Mouse (Mus musculus) lung, postnatal 4 days (tissue): ENCODE data around the gene Ric1.
"Not testable (repeated sequence)": the region's sequence is repeated elsewhere in the genome, so short reads cannot be mapped to it uniquely, and the experiment has no call there.

Experiments
- DNase-seq, 2 experiments: peaks; one replicate each; pipeline ENCODE4 v3.0.0; 2021

Gene Ric1

DNA sequence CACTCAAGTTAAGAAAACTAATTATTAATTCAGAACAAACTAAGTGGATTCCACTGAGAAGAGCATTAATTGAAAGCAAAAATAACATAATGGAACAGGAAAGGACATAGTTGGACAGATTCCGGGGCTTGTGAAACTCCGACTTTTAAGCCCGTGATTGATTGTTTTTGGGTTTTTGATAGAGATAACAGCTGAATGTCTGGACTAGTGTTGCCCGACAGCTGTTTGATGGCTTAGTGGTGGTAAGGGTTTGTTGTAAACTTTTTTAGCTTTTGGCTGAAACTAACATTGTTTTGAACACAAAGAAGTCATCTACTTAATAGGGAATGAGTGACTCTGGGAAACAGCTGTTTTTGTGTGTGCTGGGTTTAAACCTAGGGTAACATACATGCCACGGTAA, 11.9 kb downstream of the Ric1 start:
- no peak for DNase-seq

DNA sequence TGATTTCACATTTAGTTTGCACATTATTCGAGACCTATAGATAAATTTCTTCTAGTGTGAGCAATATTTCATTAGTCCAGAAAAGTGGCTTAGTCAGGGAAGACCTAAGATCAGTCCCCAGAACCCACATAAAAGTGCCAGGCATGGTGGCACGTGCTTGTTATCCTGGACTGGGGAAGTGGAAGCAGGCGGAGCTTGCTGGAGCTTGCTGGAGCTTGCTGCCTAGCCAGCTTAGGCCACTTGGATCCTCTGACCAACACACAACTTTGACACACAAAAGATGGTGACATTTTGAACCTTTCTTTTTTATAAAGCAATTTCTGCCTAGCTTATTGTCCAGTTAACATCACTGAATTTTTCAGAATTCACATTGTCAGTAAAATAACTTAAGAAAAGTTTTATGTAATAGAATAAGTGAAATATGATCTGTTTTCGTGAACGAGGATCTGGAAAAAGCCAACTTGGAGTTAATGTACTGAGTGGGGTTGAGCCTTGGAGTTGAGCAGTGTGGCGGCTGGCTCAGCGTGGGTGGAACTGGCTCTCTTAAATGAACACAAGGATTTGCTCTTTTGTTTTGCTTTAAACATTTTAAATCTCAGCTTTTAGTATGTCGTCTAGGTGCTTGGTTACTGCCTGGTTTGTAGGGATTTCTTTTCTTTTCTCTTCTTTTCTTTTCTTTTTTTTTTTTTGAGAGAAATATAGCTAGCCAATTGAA, 20.3 kb downstream of the Ric1 start:
- no peak for DNase-seq

DNA sequence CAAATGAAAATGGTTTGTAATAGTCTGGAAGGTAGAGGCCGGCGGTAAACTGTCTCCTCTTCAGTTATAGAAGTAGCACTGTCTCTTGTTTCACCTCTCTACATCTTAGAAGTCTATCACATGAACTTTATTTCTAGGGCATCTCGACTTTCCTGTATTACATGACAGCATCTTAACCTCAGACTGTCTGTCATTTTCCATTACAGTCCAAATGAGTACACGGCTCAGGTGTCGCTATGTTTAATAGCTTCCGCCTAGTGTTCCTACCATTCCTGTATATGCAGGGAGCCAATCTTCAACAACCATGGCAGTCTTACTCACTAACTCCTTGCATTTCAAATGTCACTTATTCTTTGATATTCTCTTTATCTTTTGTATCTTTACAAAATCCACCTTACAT, 21.9 kb downstream of the Ric1 start:
- DNase-seq, result no peak

DNA sequence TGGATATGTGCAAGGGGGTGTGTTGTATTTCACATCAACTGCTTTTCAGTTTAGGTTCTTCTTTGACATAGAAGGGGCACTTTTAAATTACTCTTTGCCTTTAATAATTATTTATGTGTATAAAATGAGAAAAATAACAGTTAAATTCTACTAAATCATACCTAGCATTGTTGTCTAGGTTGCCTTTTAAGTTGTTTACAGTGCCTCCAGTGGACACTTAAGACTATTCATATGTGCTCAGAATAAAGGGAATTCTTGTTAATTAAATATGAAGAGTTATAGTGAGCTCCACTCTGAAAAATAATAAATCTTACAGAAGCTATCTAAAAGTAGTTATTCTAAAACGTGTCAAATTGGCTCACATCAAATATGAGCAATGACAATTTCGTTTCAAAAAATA, 28.5 kb downstream of the Ric1 start:
- no peak for DNase-seq

DNA sequence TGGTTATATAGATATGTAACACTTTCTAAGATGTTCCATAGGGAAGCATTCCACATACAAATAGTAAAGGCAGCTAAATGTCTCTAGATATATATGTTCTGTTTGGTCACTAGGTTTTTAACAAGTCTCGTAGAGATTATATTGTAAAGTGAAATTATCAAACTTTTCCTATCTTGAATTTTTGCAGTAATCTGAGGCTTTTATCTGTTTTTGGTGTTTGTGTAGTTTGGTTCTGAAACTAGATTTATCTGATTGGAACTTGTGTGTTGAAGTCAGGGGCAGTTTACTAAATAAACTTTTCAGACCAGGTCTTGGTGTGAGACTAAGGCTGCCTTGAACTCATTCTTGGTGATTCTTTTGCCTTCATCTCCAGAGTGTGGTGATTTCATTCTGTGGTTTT, 29.0 kb downstream of the Ric1 start:
- DNase-seq, result no peak

DNA sequence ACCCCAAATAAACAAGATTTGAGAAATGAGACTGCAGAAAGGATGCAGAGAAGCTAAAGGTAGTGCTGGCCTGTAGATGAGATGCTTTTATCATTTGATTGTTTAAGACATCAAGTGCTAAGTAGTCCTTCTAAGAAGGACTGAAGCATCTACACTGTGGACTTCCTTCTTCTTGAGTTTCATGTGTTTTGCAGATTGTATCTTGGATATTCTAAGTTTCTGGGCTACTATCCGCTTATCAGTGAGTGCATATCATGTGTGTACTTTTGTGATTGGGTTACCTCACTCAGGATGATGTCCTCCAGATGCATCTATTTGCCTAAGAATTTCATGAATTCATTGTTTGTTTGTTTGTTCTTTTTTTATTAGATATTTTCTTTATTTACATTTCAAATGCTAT, 29.9 kb downstream of the Ric1 start:
- DNase-seq, result not testable (repeated sequence)

DNA sequence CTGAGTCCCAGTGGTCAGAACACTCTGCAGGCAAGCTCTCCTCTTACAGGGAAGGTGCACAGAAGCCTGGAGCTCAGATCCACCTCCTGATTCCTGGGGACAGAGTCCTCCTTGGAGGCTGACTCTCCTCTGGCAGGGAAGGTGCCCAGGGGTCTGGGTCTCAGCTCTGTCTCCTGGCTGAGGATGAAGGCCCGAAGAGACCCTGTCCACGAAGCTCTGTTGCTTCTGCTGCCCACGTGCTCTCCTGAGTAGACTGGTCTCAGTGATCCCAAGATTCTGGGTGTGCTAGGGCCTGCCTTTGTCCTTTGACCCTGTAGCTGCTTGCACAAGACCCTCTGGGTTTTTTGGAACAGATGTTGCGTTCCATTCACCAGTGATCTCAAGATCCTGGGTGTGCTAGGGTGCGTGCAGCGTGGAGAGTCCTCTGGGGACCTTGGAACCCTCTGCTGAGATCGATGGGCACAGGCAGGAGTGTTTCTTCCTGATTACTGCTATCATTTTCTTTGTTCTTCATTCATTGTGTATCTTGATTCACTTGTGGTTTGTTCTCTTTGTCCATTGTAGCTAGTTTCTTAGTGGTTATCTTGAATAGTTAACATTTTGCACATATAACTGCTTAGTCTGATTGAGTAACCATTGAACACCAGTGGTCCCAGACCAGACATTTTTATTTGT, 35.2 kb downstream of the Ric1 start:
- not testable (repeated sequence) for DNase-seq

DNA sequence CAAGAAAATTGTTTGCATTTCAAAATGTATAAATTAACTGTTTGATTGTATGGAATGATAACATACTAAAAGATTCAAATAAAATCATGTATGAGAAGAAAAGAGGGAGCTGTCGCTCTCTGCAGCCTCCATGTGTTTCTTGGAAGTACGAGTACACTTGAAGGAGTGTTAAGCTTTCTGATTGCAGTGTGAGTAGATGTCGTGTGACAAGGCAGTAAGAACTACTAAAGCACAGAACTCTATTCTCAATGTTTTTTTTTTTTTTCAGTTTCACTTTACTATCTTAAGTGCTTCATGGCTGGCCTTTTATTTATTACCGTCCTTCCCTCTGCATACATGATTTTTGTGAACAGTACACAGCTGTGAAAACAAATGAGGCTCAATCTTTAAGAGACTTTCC, 40.1 kb downstream of the Ric1 start:
- DNase-seq, result no peak

DNA sequence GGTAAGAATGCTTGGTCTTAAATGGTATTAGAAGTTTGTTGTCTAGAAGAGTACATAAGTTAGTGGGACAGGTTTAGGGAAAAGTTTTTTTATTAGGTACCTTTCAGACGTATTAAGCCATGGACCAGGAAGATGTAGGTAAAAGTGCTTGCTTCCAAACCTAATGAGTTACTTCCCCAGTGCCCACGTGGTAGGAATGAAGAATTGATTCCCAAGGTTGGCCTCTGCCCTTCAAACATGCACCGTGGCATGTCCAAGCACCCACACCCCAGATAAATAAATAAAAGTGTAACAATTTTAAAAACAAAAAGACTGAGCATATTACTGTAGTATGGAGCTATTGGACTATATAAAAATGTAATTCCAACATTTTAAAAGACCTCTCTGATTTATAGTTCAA, 40.5 kb downstream of the Ric1 start:
- DNase-seq, result no peak

DNA sequence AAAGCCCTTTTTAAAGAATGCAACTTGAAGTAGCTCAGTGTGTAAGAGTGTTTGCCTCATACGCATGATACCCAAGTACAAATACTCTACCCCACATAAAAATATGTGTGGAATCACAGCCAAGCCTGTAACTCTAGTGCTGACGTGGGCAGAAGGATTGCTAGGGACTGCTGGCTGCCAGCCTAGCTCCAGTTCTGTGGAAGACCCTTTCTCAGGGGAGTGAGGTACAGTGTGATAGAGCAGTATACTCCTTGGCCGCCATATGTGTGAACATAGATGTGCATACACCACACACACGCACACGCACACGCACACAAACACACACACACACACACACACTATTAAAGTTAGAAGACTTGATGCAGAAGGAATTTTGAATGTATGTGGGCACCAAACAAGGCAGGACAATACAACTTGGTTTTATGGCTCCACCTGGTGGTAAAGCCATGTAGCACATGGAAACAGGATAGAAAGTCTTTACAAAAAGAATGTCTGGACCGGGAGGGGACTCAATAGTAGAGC, 41.2 kb downstream of the Ric1 start:
- DNase-seq, result peak; percentile 74 to 76

DNA sequence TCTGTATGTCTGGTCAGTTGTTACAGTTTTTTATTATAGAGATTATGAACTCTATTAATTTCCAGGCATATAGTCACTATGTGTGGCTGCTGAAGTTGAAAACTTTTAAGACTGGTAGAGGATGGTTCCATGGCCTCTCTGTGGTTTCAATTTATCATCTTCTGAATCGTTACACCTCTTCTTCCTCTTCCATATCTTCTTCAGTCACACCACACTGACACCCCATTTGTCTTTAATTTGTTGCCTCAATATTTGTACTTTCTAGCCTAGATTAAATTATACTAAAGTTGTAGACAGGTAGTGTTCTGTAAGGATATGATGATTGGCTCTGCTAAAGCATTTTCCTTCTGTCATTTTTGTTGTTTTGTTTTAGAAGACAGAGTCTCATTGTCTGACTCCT, 44.4 kb downstream of the Ric1 start:
- no peak for DNase-seq

DNA sequence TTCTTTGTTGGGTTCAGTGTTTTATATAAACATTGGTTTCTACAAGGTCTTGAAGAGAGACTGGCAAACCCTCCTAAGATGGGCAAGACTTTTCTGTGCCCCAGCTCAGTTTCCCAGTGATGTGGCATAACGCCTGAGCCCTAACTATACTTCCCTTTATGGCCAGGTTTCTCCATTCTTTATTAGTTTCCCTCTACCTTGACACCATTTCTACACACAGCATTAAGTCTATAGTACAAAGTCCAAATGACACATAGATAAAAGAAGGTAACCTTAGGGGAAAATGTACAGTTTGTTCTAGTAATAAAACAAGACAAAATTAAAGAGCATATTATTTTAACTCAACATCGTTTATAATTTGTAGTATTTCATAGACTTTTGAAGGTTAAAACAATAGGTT, 60.4 kb downstream of the Ric1 start:
- DNase-seq, result no peak

DNA sequence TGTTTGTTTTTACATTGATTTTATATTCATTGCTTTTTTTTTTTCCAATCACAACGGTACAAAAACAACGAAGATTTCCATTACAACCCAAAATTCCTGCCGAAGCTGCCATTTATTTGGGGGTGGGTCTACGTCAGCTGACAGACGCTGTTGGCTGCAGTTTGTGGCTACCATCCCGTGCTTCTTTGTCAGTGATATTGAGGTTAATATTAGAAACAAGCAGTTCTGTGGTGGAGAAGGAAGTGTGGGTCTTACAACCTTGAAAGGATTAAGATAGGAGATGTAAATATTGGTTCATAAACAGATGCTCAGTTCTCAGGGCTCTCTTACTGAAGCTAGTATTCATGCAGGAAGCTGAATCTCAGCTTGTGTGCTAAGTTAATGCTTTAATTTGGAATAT, 61.7 kb downstream of the Ric1 start:
- DNase-seq, result no peak

DNA sequence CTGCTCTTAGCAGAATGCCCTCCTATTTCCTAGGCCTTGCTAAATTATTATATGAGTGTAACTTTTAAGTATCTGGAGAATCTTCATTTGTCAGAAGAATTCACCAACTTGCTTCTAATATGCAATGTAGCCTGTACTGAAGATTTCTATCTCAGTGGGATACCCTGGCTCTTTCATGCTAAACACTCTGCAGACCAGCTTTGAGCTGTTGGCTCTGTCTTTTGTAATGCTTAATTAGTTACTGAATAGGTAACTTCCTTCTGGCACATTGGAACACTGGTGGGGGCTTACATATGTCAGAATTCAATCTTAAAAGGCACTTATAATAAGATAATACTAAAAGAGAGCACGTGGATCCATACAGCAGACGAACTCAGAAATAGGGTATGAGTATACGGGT, 71.7 kb downstream of the Ric1 start:
- DNase-seq, result not testable (repeated sequence)

DNA sequence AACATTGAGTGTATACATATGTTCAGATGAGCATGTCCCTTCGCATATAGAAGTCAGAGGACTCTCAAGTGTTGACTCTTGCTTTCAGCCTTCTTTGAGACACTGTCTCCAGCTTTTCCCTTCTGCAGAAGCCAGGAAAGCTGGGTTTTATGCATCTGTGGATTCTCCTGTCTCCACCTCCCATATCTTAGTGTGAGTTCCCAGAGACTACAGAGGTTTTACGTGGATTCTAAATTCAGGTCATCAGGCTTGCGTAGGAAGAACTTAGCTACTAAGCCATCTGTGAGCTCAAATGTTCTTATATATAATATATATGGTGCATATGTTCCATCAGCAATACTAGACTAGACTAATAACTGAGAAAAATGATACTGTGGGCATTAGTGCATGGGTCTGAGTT, 74.2 kb downstream of the Ric1 start:
- DNase-seq, result no peak

DNA sequence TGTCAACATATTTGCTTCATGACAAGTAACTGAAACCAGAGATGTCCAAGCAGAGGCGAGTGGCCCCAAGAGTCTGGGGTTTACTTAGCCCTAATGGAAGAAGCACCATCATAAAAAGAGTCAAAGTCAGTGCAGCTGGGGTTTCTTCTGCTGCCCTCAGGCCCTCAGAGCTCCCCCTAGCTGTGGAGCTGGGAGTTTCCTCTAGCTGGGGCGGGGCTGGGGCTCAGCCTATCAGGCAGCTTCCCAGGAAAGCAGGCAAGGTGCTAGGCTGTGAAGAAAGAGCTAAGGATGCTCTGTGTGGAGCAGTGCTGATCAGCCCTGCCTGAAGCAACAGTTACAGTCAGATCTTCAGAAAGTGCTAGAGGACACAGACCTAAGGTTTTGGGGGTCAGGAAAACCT, 74.9 kb downstream of the Ric1 start:
- DNase-seq, result peak in 1 of 2 experiments; percentile 16

DNA sequence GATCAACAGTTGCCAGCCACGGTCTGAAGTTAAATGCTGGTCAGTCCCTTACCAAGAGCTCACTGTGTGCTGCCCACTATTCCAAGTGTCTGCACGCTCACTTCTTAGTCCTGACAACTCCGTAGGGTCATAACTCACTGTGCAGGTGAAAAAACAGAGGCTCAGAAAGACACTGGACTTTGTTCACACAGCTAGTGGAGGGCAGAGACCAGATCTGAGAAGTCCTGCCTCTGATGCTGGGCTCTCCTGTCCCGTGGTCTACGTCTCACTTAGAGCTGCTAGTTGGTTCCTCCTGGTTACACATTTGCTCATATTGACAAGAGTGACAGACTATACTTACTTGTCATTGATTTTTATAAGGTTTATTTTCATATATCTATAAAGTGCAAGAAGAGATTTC, 76.9 kb downstream of the Ric1 start:
- DNase-seq, result no peak

DNA sequence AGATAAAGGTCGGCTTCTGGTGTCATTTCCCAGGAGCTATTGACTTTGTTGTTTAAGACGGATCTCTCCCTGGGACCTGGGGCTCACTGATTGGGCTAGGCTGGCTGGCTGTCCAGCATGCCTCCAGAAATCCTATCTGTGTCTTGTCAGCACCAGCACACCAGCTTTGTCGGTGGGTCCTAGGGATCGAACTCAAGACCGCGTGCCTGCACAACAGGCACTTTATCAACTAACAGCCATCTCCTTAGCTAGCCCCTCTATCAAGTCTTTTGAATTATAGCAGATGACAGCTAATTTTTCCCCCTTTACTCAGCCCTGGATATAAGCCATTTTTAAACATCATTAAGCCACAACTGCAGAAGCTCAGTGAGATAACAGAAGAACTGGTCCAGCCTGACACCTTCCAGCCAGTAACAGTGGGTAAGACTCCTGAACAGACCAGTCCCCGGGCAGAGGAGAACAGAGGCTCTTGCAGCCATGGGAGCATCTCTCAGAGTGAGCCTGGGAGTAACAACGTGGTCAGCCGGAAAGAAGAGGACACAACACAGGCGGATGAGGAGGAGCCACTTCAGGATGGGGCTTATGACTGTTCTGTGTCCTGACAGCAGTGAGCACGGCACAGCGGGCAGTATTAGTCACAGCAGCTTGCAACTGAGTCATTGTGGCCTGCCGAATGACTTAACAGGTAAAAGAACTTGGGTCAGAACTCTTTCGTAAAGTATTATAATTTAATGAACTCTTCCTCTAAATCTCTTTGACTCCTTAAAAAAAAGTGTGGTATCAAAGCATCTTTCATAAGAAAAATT, 81.7 kb downstream of the Ric1 start:
- no peak for DNase-seq

DNA sequence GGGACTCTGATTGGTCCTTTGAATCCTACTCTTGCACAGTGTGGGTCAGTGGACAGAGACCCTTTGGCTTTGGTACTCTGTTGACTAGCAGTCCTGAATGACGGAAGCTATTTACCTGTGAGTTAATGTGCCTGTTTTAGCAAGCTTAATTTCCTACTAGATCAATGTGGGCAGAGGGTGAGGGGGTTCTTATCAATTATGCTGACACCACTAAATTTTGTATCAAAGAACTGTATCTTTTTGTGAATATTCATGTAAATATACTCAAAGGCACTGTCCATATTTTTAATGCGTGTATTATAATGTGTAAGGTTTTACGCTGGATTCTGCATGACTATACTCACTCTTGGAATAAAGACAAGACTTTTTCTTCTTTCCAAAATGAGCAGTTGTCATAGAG, 82.6 kb downstream of the Ric1 start:
- no peak for DNase-seq

DNA sequence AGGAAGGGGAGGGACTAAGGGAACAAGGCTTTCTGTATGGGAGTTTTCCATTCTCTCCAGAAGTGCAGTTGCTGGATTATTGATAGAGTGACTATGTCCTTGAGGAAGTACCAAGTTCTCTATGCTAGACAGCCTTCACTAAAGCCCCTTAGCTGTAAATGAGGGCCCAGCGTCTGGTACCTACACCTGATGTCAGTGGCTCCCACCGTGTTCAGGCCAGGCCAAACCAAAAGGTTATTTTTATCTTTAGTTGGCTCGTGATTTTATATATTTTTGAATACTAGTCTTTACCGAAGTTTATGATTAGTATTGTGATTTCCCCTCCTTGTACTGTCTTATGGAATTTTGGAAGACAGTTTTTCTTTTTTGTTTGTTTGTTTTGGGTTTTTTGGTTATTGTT, 85.4 kb downstream of the Ric1 start:
- no peak for DNase-seq

DNA sequence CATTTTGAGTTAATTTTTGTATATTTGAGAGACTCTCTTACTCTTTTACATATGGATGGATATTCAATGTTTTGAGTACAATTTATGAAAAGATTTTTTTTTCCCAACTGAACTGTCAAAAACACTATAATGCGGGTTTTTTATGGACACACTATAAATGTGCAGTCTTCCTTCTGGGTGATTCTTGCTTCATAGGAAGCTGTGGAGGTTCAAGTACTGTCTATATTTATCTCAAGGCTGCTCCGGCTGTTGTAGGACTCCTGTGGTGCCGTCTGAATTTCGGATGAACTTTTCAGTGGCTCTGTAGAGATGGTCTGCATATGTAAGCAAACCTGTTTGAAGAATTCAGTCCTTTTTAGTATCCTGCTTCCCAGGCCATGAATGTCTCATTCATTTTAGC, 86.1 kb downstream of the Ric1 start:
- DNase-seq, result no peak

DNA sequence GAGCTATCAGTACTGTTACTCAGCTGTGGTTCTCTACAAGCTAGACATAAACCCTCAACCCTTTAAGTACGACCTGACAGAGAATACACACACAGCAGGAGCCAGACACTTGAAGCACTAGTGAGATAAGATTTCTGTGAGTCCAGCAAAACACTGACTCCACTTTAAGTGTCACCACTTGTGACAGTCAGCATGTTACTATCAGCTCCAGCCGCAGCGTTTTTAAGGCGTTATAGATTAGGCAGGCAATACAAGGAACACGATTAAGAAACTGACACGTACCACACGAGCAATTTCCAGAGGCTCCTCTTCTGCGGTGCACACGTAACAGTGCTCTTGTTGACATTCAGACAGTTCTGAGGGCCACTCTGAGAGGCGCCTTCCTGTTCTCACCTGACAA, 88.8 kb downstream of the Ric1 start:
- DNase-seq, result no peak

DNA sequence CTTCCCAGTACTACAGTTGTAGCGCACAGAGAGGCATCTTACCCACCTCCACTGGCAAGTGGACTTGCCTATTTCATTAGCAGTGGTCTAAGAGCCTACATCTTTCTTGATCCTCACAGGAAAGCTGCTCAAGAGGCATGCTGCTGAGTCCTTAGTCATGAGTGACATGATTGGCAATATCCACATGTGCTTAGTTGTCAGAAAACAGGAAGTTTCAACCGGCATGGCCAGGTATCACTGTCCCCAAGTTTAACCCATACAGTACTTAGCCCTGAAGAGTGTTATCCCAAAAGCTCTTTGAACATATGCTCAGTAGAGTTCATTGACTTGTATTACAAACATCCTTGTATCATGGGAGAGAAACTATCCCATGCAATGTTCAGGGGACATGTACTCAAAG, 90.0 kb downstream of the Ric1 start:
- no peak for DNase-seq

DNA sequence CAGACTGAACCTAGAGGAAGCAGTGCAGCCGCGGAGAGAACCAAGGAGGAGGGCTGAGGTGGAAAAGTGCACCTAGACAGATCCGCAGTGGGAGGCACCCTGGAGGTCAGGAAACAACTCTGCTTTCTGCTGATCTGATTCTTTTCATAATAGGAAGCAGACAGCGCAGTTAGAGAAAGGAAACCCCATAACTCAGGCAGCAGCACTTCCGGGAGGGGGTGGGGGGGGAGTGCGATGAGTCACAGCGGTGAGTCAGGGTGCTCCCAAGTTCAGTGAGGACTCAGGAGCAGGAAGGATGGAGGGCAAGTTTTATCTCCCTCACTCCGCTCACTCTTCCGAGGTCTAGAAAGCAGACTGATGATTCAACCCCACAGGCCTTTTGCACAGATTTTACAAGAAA, 119.0 kb downstream of the Ric1 start:
- DNase-seq, result peak in 1 of 2 experiments; percentile 13
